Mouse (Mus musculus) small intestine, adult 2 months (tissue): ENCODE results near the gene Rdh8.

Experiments
- CTCF ChIP-seq: fragments of 200-500 bp; IDR thresholded peaks from 2 replicates; pipeline ENCODE4 v1.5.1; 2012; ENCODE audit warnings: low read depth, mild to moderate bottlenecking, control low read depth, inconsistent platforms, low read length, moderate library complexity, mixed read lengths; ENCODE audit not compliant: insufficient replicate concordance, insufficient read length; ENCODE audit errors: extremely low read depth
- POLR2A ChIP-seq: fragments of 200-500 bp; IDR thresholded peaks from 2 replicates; pipeline ENCODE4 v1.6.1; 2012; ENCODE audit warnings: low read depth, mild to moderate bottlenecking, control low read depth, inconsistent platforms, low read length, moderate library complexity

GRCm38 (mm10) chr9:20805706-20806105, 12.6 kb upstream of the Rdh8 start:
- TF ChIP-seq POLR2A, result no peak
- no peak for TF ChIP-seq CTCF
